Mouse (Mus musculus): ENCODE results near the gene BC048507. TPM values are rescaled to one million over a fixed set of nuclear protein-coding genes. Genes with fewer than 3 reads are reported as not detected.

Gene BC048507
- total RNA-seq, 2 experiments from 2014 or later, result not detected

Other genes starting within 250 kb of the BC048507 start
- gene Gm49345, start 225.6 kb upstream of the BC048507 start, total RNA-seq (2021), result 1 to 10 TPM in 1 of 2 experiments, under 1 TPM in 1; 0.70 to 1.8 TPM
- 1 to 10 TPM; 3.9 to 5.2 TPM for gene Zfp729a, start 225.5 kb upstream of the BC048507 start, total RNA-seq (2021)
- gene Zfp738, start 176.3 kb upstream of the BC048507 start, total RNA-seq (2021), result 1 to 10 TPM; 5.1 to 6.1 TPM
- gene Zfp65, start 134.2 kb upstream of the BC048507 start, total RNA-seq (2021), result 1 to 10 TPM; 4.6 to 5.9 TPM
- gene Zfp85, start 108.1 kb upstream of the BC048507 start, total RNA-seq (2021), result 1 to 10 TPM; 1.9 to 2.1 TPM
- gene Zfp493, start 83.6 kb upstream of the BC048507 start, total RNA-seq (2021), result 1 to 10 TPM in 1 of 2 experiments, under 1 TPM in 1; 0.89 to 3.5 TPM
- 1 to 10 TPM; 1.3 to 2.5 TPM for gene Zfp273, start 49.6 kb upstream of the BC048507 start, total RNA-seq (2021)
- not detected for gene Gm10037, start 32.2 kb upstream of the BC048507 start, total RNA-seq (2021)